Mouse (Mus musculus): ENCODE data around the gene Gm14190.
"Not testable (repeated sequence)": the region's sequence is repeated elsewhere in the genome, so short reads cannot be mapped to it uniquely, and the experiment has no call there.

The Gm14190 gene

DNA sequence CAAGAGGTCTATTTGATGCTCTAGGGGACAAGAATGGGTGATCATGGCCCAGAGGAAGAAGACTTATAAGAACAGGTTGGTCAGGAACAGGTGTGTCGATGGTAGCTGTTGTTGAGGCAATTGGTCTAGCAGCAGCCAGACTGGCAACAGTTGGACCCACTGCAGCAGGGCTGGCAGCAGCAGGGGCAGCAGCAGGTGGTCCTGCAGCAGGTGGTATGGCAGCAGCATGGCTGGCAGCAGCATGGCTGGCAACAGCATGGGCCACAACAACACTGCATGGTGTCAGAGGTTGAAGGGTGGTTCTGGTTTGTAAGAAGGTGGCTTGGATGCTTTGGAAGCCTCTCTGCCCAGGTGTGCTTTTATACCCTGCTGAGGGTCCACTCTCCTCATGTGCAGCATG lies at the start of gene Gm14190:
TSS of gene Gm14190 (minus strand) at position 278 of the 400 bp plus-strand sequence.
- DNase-seq (ENCODE audit: low spot score in 2 of 2): no peak

GRCm38 (mm10) chr11:99734190-99734589 lies 43.6 kb upstream of the Gm14190 start, which contains the start of gene Gm14180:
Gene Gm14180 (minus strand): TSS chr11:99734290.
- no peak for DNase-seq (ENCODE audit: low spot score in 2 of 2)

DNA sequence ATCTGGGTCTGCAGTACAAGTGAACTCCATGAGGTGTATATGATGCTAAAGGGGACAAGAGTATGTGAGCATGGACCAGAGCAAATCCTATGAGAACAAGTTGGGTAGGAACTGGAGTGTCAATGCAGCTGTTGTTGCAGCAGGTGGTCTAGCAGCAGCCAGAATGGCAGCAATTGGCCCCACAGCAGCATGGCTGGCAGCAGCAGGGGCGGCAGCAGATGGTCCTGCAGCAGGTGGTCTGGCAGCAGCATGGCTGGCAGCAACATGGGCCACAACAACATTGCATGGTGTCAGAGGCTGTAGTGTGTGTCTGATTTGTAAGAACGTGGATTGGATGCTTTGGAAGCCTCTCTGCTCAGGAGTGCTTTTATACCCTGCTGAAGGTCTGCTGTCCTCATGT lies 33.5 kb upstream of the Gm14190 start:
- no peak for DNase-seq (ENCODE audit: low spot score in 2 of 2)

GRCm38 (mm10) chr11:99718759-99719158 lies 28.2 kb upstream of the Gm14190 start:
- DNase-seq (ENCODE audit: low spot score in 2 of 2): no peak

DNA sequence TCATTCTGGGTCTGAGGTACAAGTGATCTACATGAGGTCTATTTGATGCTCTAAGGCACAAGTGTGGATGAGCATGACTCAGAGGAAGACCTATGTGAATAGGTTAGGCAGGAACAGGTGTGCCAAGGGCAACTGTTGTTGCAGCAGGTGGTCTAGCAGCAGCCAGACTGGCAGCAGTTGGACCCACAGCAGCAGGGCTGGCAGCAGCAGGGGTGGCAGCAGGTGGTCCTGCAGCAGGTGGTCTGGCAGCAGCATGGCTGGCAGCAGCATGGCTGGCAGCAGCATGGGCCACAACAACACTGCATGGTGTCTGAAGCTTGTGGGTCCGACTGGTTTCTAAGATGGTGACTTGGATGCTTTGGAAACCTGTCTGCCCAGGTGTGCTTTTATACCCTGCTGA lies 5.3 kb downstream of the Gm14190 start:
- not testable (repeated sequence) for DNase-seq (ENCODE audit: low spot score in 2 of 2)

GRCm38 (mm10) chr11:99683481-99683880 lies 7.1 kb downstream of the Gm14190 start:
- DNase-seq (ENCODE audit: low spot score in 2 of 2): no peak

DNA sequence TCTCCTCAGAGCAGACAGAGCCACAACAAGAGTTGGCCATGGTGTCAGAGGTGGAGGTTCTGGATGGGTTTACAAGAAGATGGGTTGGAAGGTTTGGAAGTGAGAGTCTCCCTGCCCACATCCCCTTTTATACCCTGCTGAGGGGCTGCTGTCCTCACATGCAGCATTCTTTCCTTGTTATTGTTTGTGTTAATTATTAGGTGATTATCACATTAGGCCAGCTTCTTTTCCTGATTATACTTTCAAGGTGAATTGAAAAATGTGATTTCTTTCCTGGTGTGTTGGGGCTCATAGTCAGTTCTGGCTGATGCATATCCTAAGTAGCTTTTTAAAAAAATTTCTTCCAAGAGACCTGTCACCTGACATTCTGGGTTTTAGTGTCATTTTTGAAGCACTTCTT lies 24.7 kb downstream of the Gm14190 start, which contains the start of gene Krtap4-6:
TSS of gene Krtap4-6 (minus strand) at position 101 of the 400 bp plus-strand sequence.
- no peak for DNase-seq (ENCODE audit: low spot score in 2 of 2)

DNA sequence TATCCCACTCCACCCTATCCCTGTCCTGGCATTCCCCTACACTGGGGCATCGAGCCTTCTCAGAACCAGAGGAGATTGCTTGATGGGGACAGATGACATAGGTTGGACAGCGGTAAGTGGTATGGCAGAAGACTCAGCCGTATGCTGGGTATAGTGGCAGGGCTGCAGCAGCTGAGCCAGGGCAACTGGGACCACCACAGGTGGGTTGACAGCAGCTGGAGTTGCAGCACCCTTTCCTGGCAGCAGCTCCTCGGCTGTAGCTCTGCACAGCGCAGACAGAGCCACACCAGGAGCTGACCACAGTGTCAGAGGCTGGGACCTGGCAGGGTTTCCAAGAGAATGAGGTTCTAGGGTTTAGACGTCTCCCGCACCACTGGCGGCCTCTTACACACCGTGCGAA lies 27.7 kb downstream of the Gm14190 start:
- no peak for DNase-seq (ENCODE audit: low spot score in 2 of 2)

GRCm38 (mm10) chr11:99659256-99659655 lies 31.3 kb downstream of the Gm14190 start:
- DNase-seq (ENCODE audit: low spot score in 2 of 2): no peak

GRCm38 (mm10) chr11:99658467-99659010 lies 32.0 kb downstream of the Gm14190 start, which contains the start of gene Gm11563:
Gene Gm11563 (minus strand): TSS chr11:99658960.
- DNase-seq (ENCODE audit: low spot score in 2 of 2): not testable (repeated sequence)

DNA sequence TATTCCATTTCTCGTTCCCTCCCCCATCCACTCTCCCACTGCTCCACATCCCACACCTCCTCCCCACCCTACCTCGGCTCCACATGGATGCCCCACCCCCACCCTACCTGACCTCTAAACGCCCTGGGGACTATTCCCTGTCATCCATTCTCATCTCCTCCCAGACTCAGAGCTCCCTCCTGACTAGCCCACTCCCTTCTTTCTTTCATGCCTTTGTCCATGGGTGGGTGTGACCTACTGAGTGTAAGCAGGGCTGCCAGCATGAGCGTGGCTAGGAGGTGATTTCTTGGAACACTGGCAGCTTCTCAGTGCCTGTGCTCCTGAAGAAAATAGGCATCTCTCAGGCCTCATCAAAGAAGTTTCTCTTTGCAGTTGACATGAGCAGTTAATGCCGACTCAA lies 33.5 kb downstream of the Gm14190 start:
- DNase-seq (ENCODE audit: low spot score in 2 of 2): no peak

- no peak for DNase-seq (ENCODE audit: low spot score in 2 of 2)
These were observed 40.4 kb downstream of the Gm14190 start, which contains the start of gene Gm11555 for GRCm38 (mm10) chr11:99650136-99650535. Gene Gm11555 (minus strand): TSS chr11:99650236.

- DNase-seq (ENCODE audit: low spot score in 2 of 2): no peak
These were observed 44.1 kb downstream of the Gm14190 start for GRCm38 (mm10) chr11:99646444-99646843.

GRCm38 (mm10) chr11:99644351-99644750 lies 46.2 kb downstream of the Gm14190 start:
- no peak for DNase-seq (ENCODE audit: low spot score in 2 of 2)

- not testable (repeated sequence) for DNase-seq (ENCODE audit: low spot score in 2 of 2)
These were observed 46.9 kb downstream of the Gm14190 start, which contains the start of gene Krtap4-7 for GRCm38 (mm10) chr11:99643635-99644139. Gene Krtap4-7 (minus strand): TSS chr11:99644089.

- no peak for DNase-seq (ENCODE audit: low spot score in 2 of 2)
These were observed 49.6 kb downstream of the Gm14190 start for GRCm38 (mm10) chr11:99640926-99641325.
